Mouse (Mus musculus) bone marrow macrophage, adult 2 months (primary cell): ENCODE measurements around the gene Slc25a48.

Experiments
- CTCF ChIP-seq: IDR thresholded peaks from 2 replicates; pipeline ENCODE4 v1.5.1; 2012; ENCODE audit warnings: low read depth, mild to moderate bottlenecking, low read length, moderate library complexity
- POLR2A ChIP-seq: IDR thresholded peaks from 2 replicates; pipeline ENCODE4 v1.6.1; 2012; ENCODE audit warnings: mild to moderate bottlenecking, low read depth, low read length, borderline replicate concordance

DNA sequence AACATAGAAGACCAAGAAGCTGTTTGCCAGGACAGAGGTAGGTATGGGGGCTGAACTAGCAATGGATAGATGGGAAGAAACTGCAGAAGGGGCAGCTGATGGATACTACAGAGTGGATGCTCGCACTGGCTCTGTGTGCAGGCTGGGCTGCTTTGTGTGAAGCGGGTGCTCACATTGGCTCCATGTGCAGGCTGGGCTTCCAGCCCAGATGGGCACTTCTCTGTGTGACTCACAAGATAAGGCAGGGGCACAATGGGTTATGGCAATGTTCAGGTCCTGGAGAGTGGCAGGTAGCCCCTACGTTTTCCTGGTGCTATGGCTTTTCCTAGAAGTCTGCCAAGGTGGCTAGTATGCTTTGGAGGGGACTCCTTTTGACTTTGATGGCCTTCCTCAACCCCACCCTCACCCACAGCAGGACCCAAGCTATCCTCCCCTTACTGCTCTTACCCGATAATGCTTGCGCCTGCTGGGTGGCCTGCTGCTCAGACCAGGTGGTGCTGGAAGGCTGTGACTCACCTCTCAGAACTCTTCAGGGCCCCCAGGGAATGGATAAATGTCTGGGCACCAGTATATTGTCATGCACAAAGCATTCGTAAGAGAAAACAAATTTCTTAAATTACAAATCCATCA, 33.5 kb upstream of the Slc25a48 start:
- TF ChIP-seq CTCF, result no peak
- no peak for TF ChIP-seq POLR2A
